Mouse (Mus musculus) neural tube, embryonic 15.5 days (tissue): ENCODE results near the gene Csrnp3. TPM values are rescaled to one million over a fixed set of nuclear protein-coding genes. Genes with fewer than 3 reads are reported as not detected.

ENCODE experiments used
- polyA plus RNA-seq: library from polyadenylated mRNA; unstranded; fragments of >200 nt; fragmentation: Nextera tagmentation; extraction: Ambion mirVana; gene quantifications from 2 replicates; pipeline ENCODE4 v1.2.1, GENCODE M21; 2015

Gene Csrnp3
- polyA plus RNA-seq, 1 experiment from 2014 or later: 49.3 TPM

Other genes with a start within 250 kb of the Csrnp3 start
- gene Scn2a, start 225.0 kb upstream of the Csrnp3 start, polyA plus RNA-seq: 43.0 and 50.3 TPM in 2 replicates